Mouse (Mus musculus) midbrain, embryonic 16.5 days (tissue): ENCODE measurements around the gene Ssr4. TPM values are rescaled to one million over a fixed set of nuclear protein-coding genes. Genes with fewer than 3 reads are reported as not detected.
"Not testable (repeated sequence)": the region's sequence is repeated elsewhere in the genome, so short reads cannot be mapped to it uniquely, and the experiment has no call there.

Experiments used
- ATAC-seq: fragments of 200-750 bp; cut with Nextera tagmentation; 2 replicates; pipeline ENCODE4 v1.8.0; 2017; ENCODE audit warnings: moderate TSS enrichment
- H3K27ac ChIP-seq: fragments of 300-500 bp; sonication (generic); 2 replicates; pipeline ENCODE4 v1.5.1; 2014; ENCODE audit warnings: mild to moderate bottlenecking, low read length, mixed read lengths
- H3K27me3 ChIP-seq: fragments of 300-500 bp; sonication (generic); 2 replicates; pipeline ENCODE4 v1.6.1; 2014; ENCODE audit warnings: low read depth, low read length, mixed read lengths; ENCODE audit not compliant: control insufficient read depth, insufficient read depth
- H3K36me3 ChIP-seq: fragments of 300-500 bp; sonication (generic); 2 replicates; pipeline ENCODE4 v1.6.1; 2014; ENCODE audit warnings: mild to moderate bottlenecking, low read length, moderate library complexity, mixed read lengths; ENCODE audit not compliant: control insufficient read depth, insufficient read depth
- H3K4me1 ChIP-seq: fragments of 300-500 bp; sonication (generic); 2 replicates; pipeline ENCODE4 v1.6.1; 2014; ENCODE audit warnings: mild to moderate bottlenecking, low read length, mixed read lengths; ENCODE audit not compliant: control insufficient read depth, insufficient read depth
- H3K4me2 ChIP-seq: fragments of 300-500 bp; sonication (generic); 2 replicates; pipeline ENCODE4 v1.6.1; 2014; ENCODE audit warnings: mild to moderate bottlenecking, low read length, mixed read lengths
- H3K4me3 ChIP-seq: fragments of 300-500 bp; sonication (generic); 2 replicates; pipeline ENCODE4 v1.5.1; 2014; ENCODE audit warnings: low read depth, mild to moderate bottlenecking, low read length, moderate library complexity, mixed read lengths
- H3K9ac ChIP-seq: fragments of 300-500 bp; sonication (generic); 2 replicates; pipeline ENCODE4 v1.6.1; 2014; ENCODE audit warnings: low read depth, low read length, mixed read lengths
- H3K9me3 ChIP-seq: fragments of 300-500 bp; sonication (generic); replicated peaks from 2 replicates; pipeline ENCODE4 v1.6.1; 2014; ENCODE audit warnings: mild to moderate bottlenecking, low read length, mixed read lengths; ENCODE audit not compliant: control insufficient read depth, poor library complexity, severe bottlenecking
- WGBS: fragments of 180-500 bp; shearing (Covaris S2); extraction: QIAGEN DNeasy Blood & Tissue Kit; methylation state at CpG from one replicate; pipeline ENCODE4 v1.1.7; 2014; 5-methylcytosine and 5-hydroxymethylcytosine counted together
- polyA plus RNA-seq: library from polyadenylated mRNA; unstranded; fragments of >200 nt; fragmentation: Nextera tagmentation; extraction: Ambion mirVana; gene quantifications from 2 replicates; pipeline ENCODE4 v1.2.1, GENCODE M21; 2015

Gene Ssr4
- 126 and 131 TPM in 2 replicates for polyA plus RNA-seq

- H3K4me1 ChIP-seq, result peaks cover 28% of the 10 kb centered on the region
- no peaks in the 10 kb centered on the region for H3K27me3 ChIP-seq
- H3K36me3 ChIP-seq, result peaks cover under 1% of the 10 kb centered on the region; the same call in 1 of the 2 replicates
- 15% methylated on average over 50 of the region's 52 CpGs for WGBS
- peak within 1 kb of the TSS; percentile 74 for H3K4me2 ChIP-seq
- H3K27ac ChIP-seq, result peak within 1 kb of the TSS; percentile 90
- peak within 1 kb of the TSS; percentile 73 for H3K9ac ChIP-seq
- H3K9me3 ChIP-seq, result no peaks in the 10 kb centered on the region
- peak within 1 kb of the TSS; percentile 57 for H3K4me3 ChIP-seq
- ATAC-seq, result peak; percentile 98
These were observed at the start of gene Ssr4, which contains the start of gene Idh3g for GRCm38 (mm10) chrX:73786364-73787224. TSS of gene Ssr4 (plus strand) at chrX:73787028. TSS of gene Idh3g (minus strand) at chrX:73786897.

DNA sequence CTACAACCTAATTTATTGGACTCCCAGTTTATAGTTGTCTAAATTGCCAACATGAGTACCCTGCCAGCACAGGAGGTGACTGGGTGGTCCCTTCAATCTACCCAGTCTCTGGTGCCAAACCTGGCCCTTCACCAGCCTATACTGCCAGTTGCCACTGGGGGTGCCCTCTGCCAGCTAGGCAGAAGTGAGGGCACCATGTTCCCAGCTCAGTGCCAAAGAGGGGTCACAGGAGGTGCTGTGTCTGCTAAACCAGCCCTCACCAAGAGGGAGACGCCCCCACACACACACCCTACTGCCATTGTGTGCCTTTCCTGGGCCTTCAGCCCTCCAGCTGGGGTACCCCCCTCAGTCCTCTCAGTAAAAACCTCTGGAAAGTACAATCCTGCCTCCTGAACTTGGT lies 48.7 kb upstream of the Ssr4 start:
- Histone ChIP-seq H3K36me3 (no peaks in the 10 kb centered on the region), H3K4me3 (no peak overlapping the region), H3K4me1 (no peaks in the 10 kb centered on the region), H3K27me3 (no peaks in the 10 kb centered on the region), H3K9ac (no peak overlapping the region), H3K4me2 (no peak overlapping the region), H3K9me3 (no peaks in the 10 kb centered on the region), H3K27ac (no peak overlapping the region)
- 50% methylated on average over 1 of the region's 1 CpGs for WGBS
- no peak for ATAC-seq

DNA sequence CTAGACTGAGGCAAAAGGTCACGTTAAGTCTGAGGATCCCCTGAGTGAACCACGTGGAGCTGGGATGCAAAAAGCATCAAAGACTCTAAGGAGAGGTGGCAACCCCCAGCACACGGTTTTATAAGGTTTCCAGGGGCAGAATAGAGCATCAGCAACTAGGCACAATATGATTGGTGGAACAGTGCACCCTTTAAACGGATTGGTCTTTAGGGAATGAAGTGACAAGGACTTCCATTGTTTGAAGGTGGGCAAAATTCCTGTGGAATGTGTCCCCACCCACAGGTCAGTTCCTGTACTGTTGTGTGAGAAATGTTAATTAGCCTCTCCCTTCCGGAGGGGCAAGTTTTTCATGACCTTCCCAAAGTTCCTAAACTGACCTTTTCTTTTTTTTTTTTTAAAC lies 47.7 kb upstream of the Ssr4 start:
- no peak overlapping the region for H3K4me3 ChIP-seq
- H3K4me2 ChIP-seq, result no peak overlapping the region
- H3K27me3 ChIP-seq, result no peaks in the 10 kb centered on the region
- no peak for ATAC-seq
- no peaks in the 10 kb centered on the region for H3K9me3 ChIP-seq
- no peak overlapping the region for H3K27ac ChIP-seq
- no peak overlapping the region for H3K9ac ChIP-seq
- no peaks in the 10 kb centered on the region for H3K4me1 ChIP-seq
- WGBS, result 62% methylated on average over 5 of the region's 5 CpGs
- no peaks in the 10 kb centered on the region for H3K36me3 ChIP-seq

GRCm38 (mm10) chrX:73739841-73740240 lies 47.0 kb upstream of the Ssr4 start:
- not testable (repeated sequence) for H3K4me2 ChIP-seq, H3K27ac ChIP-seq, H3K4me1 ChIP-seq, ATAC-seq, H3K4me3 ChIP-seq, H3K27me3 ChIP-seq, H3K9ac ChIP-seq, H3K9me3 ChIP-seq, H3K36me3 ChIP-seq
- WGBS, result 89% methylated on average over 7 of the region's 7 CpGs

DNA sequence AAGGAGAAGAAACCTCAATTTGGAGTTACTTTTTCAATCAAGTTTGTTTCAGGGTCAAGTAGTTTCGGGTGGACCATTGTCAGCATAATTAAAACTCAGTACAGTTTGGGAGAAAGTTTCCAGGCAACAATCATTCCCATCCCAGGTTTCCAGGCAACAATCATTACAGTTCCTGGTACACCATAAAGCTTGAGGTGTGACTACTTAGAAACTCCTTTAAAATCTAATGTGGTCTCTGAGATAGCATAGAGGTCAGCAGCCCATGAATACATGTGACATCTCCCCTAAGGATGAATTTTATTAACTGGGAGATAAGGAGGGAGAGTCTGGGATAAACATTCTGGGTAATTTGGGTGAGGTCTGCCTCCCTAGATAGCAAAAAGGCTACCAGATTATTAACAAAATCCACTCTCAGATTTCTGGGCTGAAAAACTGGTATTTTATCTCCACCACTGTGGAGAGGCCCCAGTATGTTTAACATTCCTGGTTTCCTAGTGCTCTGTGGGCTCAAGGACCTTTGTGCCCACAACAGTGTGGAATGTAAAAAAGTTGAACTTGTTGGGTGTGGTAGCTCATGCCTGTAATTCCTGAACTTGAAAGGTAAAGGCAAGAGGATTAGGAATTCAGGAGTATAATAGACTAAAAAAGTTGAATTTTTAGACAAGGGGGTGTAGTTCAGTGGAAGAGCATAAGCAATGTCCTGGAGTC lies 41.9 kb upstream of the Ssr4 start:
- no peaks in the 10 kb centered on the region for H3K9me3 ChIP-seq
- WGBS, result 72% methylated on average over 1 of the region's 1 CpGs

DNA sequence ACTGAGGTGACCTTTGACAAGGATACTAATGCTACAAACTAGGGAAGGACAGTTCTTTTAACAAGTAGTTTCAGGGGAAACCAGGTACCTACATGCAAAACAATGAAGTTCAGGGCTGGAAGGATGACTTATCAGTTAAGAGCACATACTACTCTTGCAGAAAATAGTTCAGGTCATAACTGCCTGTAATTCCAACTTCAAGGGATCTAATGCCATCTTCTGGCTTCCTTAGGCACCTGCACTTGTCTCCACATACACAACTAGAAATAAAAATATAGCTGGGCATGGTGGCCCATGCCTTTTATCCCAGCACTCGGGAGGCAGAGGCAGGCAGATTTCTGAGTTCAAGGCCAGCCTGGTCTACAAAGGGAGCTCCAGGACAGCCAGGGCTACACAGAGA lies 37.9 kb upstream of the Ssr4 start:
- Histone ChIP-seq H3K9ac (no peak overlapping the region), H3K4me1 (no peaks in the 10 kb centered on the region), H3K4me2 (no peak overlapping the region), H3K27me3 (no peaks in the 10 kb centered on the region), H3K27ac (no peak overlapping the region), H3K4me3 (no peak overlapping the region), H3K36me3 (no peaks in the 10 kb centered on the region), H3K9me3 (no peaks in the 10 kb centered on the region)
- WGBS, result 100% methylated on average over 1 of the region's 1 CpGs
- ATAC-seq, result no peak

More for the DNA sequence above, 41.9 kb upstream of the Ssr4 start:
- Histone ChIP-seq H3K36me3 (no peaks in the 10 kb centered on the region), H3K27me3 (no peaks in the 10 kb centered on the region), H3K4me3 (no peak overlapping the region), H3K4me2 (no peak overlapping the region), H3K9ac (no peak overlapping the region), H3K4me1 (no peaks in the 10 kb centered on the region), H3K27ac (no peak overlapping the region)
- no peak for ATAC-seq

GRCm38 (mm10) chrX:73756334-73757140 lies 30.3 kb upstream of the Ssr4 start, which contains the start of gene Plxnb3:
TSS of gene Plxnb3 (plus strand) at chrX:73757090.
- 62% methylated on average over 5 of the region's 5 CpGs for WGBS
- H3K4me2 ChIP-seq, result no peak within 1 kb of the TSS
- no peak within 1 kb of the TSS for H3K4me3 ChIP-seq

GRCm38 (mm10) chrX:73758611-73759290 lies 28.1 kb upstream of the Ssr4 start:
- WGBS, result 74% methylated on average over 13 of the region's 13 CpGs
- Histone ChIP-seq H3K4me1 (no peaks in the 10 kb centered on the region), H3K9me3 (no peaks in the 10 kb centered on the region), H3K4me3 (no peak overlapping the region), H3K9ac (no peak overlapping the region), H3K27me3 (no peaks in the 10 kb centered on the region), H3K36me3 (no peaks in the 10 kb centered on the region), H3K4me2 (no peak overlapping the region), H3K27ac (no peak overlapping the region)
- ATAC-seq, result no peak

More at GRCm38 (mm10) chrX:73756334-73757140, 30.3 kb upstream of the Ssr4 start, which contains the start of gene Plxnb3:
- H3K27me3 ChIP-seq, result no peaks in the 10 kb centered on the region
- ATAC-seq, result no peak
- H3K4me1 ChIP-seq, result no peaks in the 10 kb centered on the region
- no peaks in the 10 kb centered on the region for H3K9me3 ChIP-seq
- H3K27ac ChIP-seq, result no peak within 1 kb of the TSS
- H3K36me3 ChIP-seq, result no peaks in the 10 kb centered on the region
- no peak within 1 kb of the TSS for H3K9ac ChIP-seq
